Mouse (Mus musculus) spleen, adult 18-20 months (tissue): ENCODE measurements around the gene Aspm.
"Not testable (repeated sequence)": the region's sequence is repeated elsewhere in the genome, so short reads cannot be mapped to it uniquely, and the experiment has no call there.

Source experiments
- DNase-seq, 2 experiments: peaks; one replicate each; pipeline ENCODE4 v3.0.0; 2022; ENCODE audit warnings: mixed read lengths in 2 of 2

Gene Aspm

GRCm38 (mm10) chr1:139454340-139455225 is at the start of gene Aspm:
Gene Aspm (plus strand): TSS chr1:139454772.
- DNase-seq: peak; percentile 75 to 77

- no peak for DNase-seq
These were observed 48.8 kb upstream of the Aspm start for GRCm38 (mm10) chr1:139405766-139406165.

GRCm38 (mm10) chr1:139407701-139408100 is 46.9 kb upstream of the Aspm start:
- no peak for DNase-seq

- DNase-seq: not testable (repeated sequence)
These were observed 42.2 kb upstream of the Aspm start for GRCm38 (mm10) chr1:139412365-139412764.

DNA sequence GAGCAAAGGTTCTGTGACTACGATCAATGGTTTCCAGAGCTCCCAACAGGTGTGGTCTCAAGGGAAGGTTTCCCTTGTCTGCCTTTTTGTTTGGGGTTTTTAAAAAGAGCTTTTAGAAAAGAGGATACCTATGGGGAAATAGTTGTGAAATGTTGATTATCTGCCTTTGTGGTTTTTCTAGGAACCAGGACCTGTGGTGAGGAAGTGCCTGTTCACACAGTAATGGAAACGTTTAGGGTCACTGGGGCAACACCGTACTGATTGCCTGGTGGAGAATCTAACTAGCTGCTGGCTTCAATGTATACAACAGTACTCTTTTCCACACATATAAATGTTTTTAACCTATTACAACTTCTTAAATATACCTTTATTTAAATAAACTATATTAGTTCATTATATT is 41.1 kb upstream of the Aspm start:
- DNase-seq: no peak

DNA sequence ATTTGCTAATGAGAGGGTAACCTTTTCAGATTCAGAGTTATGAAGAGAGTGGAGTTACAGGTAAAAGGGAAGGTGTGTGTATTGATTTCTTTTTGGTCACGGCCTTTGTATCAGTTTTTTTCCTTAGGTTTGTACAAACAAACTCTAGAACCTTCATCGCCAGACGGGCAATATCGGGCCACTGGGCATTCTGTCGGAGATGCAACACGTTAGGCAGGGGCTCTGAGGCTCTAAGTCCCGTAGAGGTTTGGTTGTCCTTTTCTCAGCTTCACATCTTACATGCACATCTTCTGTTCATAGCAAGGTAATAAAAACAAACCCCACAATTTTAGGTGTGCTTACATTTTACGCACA is 33.1 kb upstream of the Aspm start:
- no peak for DNase-seq

- peak; percentile 83 to 86 for DNase-seq
These were observed 32.4 kb upstream of the Aspm start, which contains the start of gene Zbtb41 for GRCm38 (mm10) chr1:139421875-139422791. Gene Zbtb41 (plus strand): TSS chr1:139422288.

- DNase-seq: peak in 1 of 2 experiments; percentile 17
These were observed 31.6 kb upstream of the Aspm start for GRCm38 (mm10) chr1:139422941-139423340.

GRCm38 (mm10) chr1:139423931-139424330 is 30.6 kb upstream of the Aspm start:
- DNase-seq: no peak

DNA sequence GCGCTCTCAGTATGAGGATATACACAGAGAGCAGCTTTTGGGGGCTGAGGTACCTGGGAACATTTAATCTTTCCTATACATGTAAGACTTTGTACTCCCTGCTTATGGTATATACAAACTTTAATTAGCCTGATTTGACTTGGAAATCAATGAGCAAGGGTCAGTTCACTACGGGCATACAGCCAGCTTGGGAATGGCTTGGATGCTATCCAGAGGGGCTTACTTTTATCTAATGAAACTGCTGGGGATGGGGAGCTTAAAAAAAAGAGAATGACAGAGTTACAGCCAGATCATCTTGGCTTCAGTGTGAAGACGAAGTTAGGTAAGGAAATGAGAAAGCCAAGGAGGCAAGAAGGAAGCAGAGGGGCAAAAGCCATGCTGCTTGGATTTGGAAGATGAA is 29.6 kb upstream of the Aspm start:
- no peak for DNase-seq

GRCm38 (mm10) chr1:139438373-139438772 is 16.2 kb upstream of the Aspm start:
- no peak for DNase-seq

DNA sequence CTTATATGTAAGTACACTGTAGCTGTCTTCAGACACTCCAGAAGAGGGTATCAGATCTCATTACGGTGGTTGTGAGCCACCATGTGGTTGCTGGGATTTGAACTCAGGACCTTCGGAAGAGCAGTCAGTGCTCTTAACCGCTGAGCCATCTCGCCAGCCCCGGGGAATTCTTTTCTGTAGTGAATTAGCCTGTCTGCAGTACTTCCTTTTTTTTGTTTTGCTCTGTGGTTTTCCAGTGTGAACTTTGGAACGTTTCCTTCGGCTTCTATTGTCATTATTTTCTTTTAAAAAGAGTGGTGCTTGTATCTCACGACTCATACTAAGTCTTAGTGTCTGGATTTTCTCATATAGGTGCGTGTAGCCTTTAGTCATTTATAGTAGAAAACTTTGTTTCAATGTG is 11.5 kb upstream of the Aspm start:
- DNase-seq: not testable (repeated sequence)

- no peak for DNase-seq
These were observed 776 bp downstream of the Aspm start for GRCm38 (mm10) chr1:139455226-139455869.

DNA sequence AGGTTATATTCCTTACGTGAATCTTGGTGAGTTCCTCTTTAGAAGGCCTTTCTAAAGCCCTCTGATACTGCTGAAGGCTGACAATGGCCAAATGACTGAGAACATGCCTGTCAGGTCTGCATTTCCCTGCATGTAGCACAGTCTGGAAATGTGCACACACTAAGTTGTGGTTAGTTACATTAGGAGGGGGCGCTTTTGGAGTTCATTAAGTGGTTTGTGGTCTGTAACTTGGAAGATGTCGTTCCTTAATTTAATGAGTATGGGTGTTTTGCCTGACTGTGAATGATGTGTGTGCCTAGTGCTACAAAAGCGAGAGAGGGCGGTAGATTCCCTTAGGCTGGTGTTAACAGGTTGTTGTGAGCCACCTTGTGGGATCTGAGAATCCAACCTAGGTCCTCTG is 6.2 kb downstream of the Aspm start:
- DNase-seq: no peak

- no peak for DNase-seq
These were observed 11.4 kb downstream of the Aspm start for GRCm38 (mm10) chr1:139465936-139466335.

- no peak for DNase-seq
These were observed 24.3 kb downstream of the Aspm start for GRCm38 (mm10) chr1:139478898-139479297.

- DNase-seq: no peak
These were observed 25.7 kb downstream of the Aspm start for GRCm38 (mm10) chr1:139480246-139480645.

DNA sequence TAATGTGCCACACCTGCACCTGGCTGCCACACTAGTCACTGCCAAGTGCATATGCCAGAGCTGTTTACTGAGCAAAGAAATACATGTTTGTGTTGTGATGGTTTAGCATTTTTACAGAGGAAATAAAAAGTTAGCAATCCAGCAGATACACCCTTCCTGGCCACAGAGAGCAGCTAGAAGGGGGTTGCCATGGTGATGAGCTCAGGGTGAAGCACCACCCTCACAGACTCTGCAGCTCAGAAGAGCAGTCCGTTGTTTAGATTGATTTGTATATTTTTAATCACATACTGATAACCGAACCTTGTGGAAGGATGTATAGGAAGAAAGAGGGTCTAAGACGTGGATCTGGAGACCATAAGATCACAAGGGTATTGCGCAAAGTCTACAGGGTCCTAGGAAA is 26.6 kb downstream of the Aspm start:
- no peak for DNase-seq

DNA sequence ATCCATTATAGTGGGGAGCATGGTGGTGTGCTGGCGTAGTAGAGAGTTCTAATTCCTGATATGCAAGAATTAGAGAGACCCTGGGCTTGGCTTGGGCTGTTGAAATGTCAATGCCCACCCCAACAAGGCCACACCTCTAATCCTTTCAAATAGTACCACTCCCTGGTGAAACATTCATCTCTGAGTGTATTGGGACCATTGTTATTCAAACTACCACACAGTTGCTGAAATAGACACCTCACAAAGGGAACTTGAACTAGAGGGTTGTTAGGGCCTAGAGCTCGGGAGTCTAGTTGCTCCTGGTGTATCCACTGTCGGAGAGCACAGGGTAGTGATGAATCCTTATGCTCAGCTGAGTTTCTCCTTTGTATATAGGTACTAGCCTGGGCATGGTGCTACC is 40.1 kb downstream of the Aspm start:
- no peak for DNase-seq

GRCm38 (mm10) chr1:139495408-139495807 is 40.8 kb downstream of the Aspm start:
- DNase-seq: no peak

- DNase-seq: no peak
These were observed 41.6 kb downstream of the Aspm start for GRCm38 (mm10) chr1:139496212-139496611.

DNA sequence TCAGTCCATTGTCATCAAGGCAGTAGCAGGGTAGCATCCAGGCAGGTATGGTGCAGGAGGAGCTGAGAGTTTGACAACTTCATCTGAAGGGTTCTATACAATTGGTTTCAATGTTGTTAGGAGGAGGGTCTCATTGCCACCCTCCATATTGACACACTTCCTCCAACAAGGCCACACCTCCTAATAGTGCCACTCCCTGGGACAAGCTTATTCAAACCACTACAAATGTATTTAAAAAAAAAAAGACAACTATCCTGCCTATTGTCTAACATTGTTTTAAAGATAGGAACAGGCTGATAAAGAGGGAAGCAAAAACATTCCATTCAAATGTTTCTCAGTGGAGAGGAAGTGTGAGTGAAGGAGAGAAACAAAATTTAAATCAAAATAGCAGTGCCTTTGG is 45.2 kb downstream of the Aspm start:
- no peak for DNase-seq

DNA sequence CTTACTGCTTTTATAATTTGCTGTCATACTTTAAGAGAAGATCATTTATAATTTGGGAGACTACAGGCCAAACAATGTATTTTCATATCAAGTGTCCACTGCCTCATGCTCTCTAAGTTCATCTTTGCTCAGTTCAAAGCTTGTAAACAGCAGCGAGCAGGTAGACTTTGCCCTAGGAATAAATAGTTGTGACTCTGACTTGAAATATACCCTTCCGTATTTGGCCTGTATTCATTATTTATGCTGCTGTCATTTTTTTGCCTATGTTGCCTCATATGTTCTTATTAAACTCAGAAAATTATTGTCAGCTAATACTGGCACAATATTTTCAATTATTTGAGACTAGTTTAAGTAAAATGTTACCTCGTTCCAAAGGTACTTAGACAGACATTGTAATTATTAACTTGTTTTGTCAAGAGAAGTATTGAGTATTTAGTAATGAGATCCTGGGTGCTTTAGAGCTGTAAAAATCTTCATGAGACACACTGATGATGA is 46.7 kb downstream of the Aspm start, which contains the start of gene F13b:
TSS of gene F13b (plus strand) at position 445 of the 495 bp plus-strand sequence.
- DNase-seq: no peak
